Mouse (Mus musculus) neural tube, embryonic 11.5 days (tissue): ENCODE measurements around the gene Gng4. TPM values are rescaled to one million over a fixed set of nuclear protein-coding genes. Genes with fewer than 3 reads are reported as not detected.
"Not testable (repeated sequence)": the region's sequence is repeated elsewhere in the genome, so short reads cannot be mapped to it uniquely, and the experiment has no call there.

ENCODE experiments used
- ATAC-seq: fragments of 200-750 bp; cut with Nextera tagmentation; 2 replicates; pipeline ENCODE4 v1.8.0; 2017; ENCODE audit warnings: moderate number of reproducible peaks, mild to moderate bottlenecking, moderate TSS enrichment, moderate library complexity; ENCODE audit not compliant: insufficient read depth, low FRiP score, low TSS enrichment
- DNase-seq: peaks from one replicate; pipeline ENCODE4 v3.0.0-alpha.2; 2015; ENCODE audit warnings: low spot score
- H3K27ac ChIP-seq: fragments of 300-500 bp; sonication (generic); 2 replicates; pipeline ENCODE4 v1.5.1; 2014; ENCODE audit warnings: low read depth, mild to moderate bottlenecking, low read length
- H3K27me3 ChIP-seq: fragments of 300-500 bp; sonication (generic); 2 replicates; pipeline ENCODE4 v1.6.1; 2014; ENCODE audit warnings: mild to moderate bottlenecking, low read length, mixed read lengths; ENCODE audit not compliant: control insufficient read depth, insufficient read depth
- H3K36me3 ChIP-seq: fragments of 300-500 bp; sonication (generic); 2 replicates; pipeline ENCODE4 v1.6.1; 2014; ENCODE audit warnings: mild to moderate bottlenecking, low read length, moderate library complexity, mixed read lengths; ENCODE audit not compliant: control insufficient read depth, insufficient read depth
- H3K4me1 ChIP-seq: fragments of 300-500 bp; sonication (generic); 2 replicates; pipeline ENCODE4 v1.6.1; 2014; ENCODE audit warnings: low read length, mixed read lengths; ENCODE audit not compliant: control insufficient read depth, insufficient read depth
- H3K4me2 ChIP-seq: fragments of 300-500 bp; sonication (generic); 2 replicates; pipeline ENCODE4 v1.6.1; 2014; ENCODE audit warnings: low read depth, mild to moderate bottlenecking, moderate library complexity
- H3K4me3 ChIP-seq: fragments of 300-500 bp; sonication (generic); 2 replicates; pipeline ENCODE4 v1.5.1; 2014; ENCODE audit warnings: low read depth, low read length
- H3K9ac ChIP-seq: fragments of 300-500 bp; sonication (generic); 2 replicates; pipeline ENCODE4 v1.6.1; 2014; ENCODE audit warnings: mild to moderate bottlenecking, low read length
- H3K9me3 ChIP-seq: fragments of 300-500 bp; sonication (generic); 2 replicates; pipeline ENCODE4 v1.6.1; 2016; ENCODE audit warnings: low read length; ENCODE audit not compliant: control insufficient read depth
- WGBS: fragments of 180-500 bp; shearing (Covaris S2); extraction: QIAGEN DNeasy Blood & Tissue Kit; methylation state at CpG from one replicate; pipeline ENCODE4 v1.1.7; 2014; 5-methylcytosine and 5-hydroxymethylcytosine counted together
- polyA plus RNA-seq: library from polyadenylated mRNA; unstranded; fragments of >200 nt; fragmentation: Nextera tagmentation; extraction: Ambion mirVana; gene quantifications from 2 replicates; pipeline ENCODE4 v1.2.1, GENCODE M21; 2014

Gng4 gene
- polyA plus RNA-seq, 1 experiment from 2014 or later = 3.2 TPM

DNA sequence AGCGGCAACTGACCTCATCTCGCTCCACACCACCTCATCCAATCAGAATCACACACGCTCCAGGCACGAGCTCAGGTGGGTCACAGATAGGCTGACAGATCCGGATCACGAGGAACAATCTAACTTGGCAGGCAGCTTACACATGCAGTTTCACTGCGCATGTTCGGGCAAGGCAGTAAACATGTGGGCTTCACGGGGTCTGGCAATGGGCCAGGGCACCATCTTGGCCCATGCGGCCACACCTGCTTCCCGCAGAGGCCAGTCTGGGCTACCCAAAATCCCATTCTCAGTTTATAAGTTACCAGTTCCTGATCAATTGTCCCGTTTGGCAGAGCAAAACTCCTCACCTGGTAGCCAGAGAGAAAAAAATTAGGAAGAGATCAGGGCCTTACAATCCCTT, 14.0 kb downstream of the Gng4 start:
- H3K9ac ChIP-seq, DNase-seq, H3K4me3 ChIP-seq, H3K27me3 ChIP-seq, H3K36me3 ChIP-seq, H3K9me3 ChIP-seq, ATAC-seq, H3K4me1 ChIP-seq, H3K27ac ChIP-seq, H3K4me2 ChIP-seq: not testable (repeated sequence)
- 94% methylated on average over 12 of the region's 12 CpGs for WGBS

- WGBS = 88% methylated on average over 8 of the region's 8 CpGs
- H3K4me1 ChIP-seq = no peaks in the 10 kb centered on the region
- no peaks in the 10 kb centered on the region for H3K27me3 ChIP-seq
- ATAC-seq (no peak), DNase-seq (no peak)
- no peak overlapping the region for H3K27ac ChIP-seq
- no peak overlapping the region for H3K4me2 ChIP-seq
- no peaks in the 10 kb centered on the region for H3K36me3 ChIP-seq
- no peak overlapping the region for H3K9ac ChIP-seq
- no peak overlapping the region for H3K4me3 ChIP-seq
- H3K9me3 ChIP-seq = no peaks in the 10 kb centered on the region
Observed at GRCm38 (mm10) chr13:13798775-13799174, 14.9 kb downstream of the Gng4 start.

DNA sequence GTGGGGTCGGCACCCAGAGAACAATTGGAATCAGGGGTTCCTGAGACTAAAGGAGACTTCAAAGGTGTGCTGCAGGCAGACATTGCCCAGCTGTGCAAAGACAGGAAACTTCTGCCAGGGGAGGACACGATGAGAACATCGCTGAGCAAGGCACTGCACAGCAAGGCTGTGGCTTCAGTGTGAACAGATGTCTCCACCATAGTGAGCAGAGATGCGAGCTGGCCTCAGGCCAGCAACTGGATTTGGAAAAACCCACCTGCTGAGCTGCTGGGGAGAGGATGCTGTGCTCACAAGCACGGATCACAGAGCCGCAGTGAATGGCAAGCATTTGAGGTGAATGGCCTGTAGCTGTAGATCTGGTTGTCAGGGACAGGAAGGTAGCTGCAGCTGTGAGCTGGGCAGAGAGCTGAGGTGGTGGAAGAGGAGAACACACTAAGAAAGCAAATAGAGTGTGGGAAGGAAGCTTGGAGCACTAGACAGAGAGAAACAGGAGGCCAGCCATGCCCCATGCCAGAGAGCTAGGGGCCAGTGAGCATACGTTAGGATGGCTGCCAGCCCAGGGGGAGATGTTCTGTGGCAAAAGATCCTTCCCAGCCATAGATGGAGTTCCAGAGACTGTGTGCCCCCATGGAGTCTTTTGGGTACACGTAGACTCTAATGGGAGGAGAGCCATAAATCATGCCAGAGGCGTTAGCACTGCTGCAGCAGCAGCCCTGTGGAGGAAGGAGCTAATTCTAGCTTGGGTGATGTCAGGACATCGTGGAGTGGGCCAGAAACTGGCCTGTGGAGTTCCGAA, 24.7 kb downstream of the Gng4 start:
- Histone ChIP-seq H3K4me3 (no peak overlapping the region), H3K4me1 (no peaks in the 10 kb centered on the region; the same call in 1 of the 2 replicates), H3K36me3 (no peaks in the 10 kb centered on the region), H3K27ac (no peak overlapping the region), H3K9ac (no peak overlapping the region), H3K27me3 (no peaks in the 10 kb centered on the region), H3K9me3 (no peaks in the 10 kb centered on the region), H3K4me2 (no peak overlapping the region)
- DNase-seq = peak; percentile 38
- 20% methylated on average over 11 of the region's 11 CpGs for WGBS
- 0 out of 2 replicates have a peak, but pooled peaks have one; percentile 38 for ATAC-seq

DNA sequence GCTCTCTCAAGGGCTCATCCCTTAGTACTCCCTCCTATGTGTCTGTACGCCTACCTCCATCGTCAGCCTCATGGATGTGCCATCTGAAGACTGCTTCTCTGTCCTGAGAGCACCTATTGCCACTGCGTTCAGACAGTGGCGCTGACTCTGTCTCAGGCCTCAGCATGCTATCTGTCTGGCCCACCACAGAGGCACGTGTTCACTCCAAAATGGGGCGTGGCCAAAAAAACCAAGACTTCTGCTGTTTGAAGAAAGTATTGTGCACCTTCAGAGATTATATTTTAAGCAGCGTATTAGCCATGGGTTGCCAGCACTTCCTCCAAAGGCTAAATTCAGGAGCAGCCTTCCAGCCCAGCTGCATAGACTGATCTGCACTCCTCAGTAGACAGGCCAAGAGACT, 27.0 kb downstream of the Gng4 start:
- 81% methylated on average over 7 of the region's 7 CpGs for WGBS
- no peak overlapping the region for H3K4me2 ChIP-seq
- no peak for ATAC-seq

DNA sequence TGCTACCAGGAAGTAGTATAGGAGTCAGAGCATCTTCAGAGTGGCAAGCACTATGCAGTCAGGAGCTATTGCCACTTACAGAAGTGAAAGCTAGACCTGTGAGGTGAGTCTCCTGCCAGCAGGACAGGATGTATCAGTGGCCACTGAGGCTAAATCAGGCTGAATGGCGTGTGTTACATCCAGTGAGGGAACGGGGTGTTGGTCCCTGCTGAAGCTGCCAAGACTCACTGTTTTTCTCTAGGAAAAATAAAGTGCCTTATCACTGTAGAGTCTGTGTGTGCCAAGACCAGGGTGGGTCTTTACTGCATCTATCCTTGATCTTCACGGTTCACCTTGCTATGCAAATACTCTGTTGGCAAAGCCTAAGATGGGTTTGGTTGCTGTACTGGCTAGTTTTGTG, 34.8 kb downstream of the Gng4 start:
- Histone ChIP-seq H3K27ac (no peak overlapping the region), H3K9ac (no peak overlapping the region), H3K27me3 (no peaks in the 10 kb centered on the region), H3K4me2 (no peak overlapping the region), H3K4me1 (no peaks in the 10 kb centered on the region), H3K9me3 (no peaks in the 10 kb centered on the region), H3K36me3 (no peaks in the 10 kb centered on the region), H3K4me3 (no peak overlapping the region)
- DNase-seq (no peak), ATAC-seq (no peak)
- 90% methylated on average over 3 of the region's 3 CpGs for WGBS

More for the DNA sequence above, 27.0 kb downstream of the Gng4 start:
- no peaks in the 10 kb centered on the region for H3K9me3 ChIP-seq
- H3K27me3 ChIP-seq = no peaks in the 10 kb centered on the region
- no peak for DNase-seq
- no peak overlapping the region for H3K27ac ChIP-seq
- no peaks in the 10 kb centered on the region for H3K36me3 ChIP-seq
- H3K4me3 ChIP-seq = no peak overlapping the region
- no peaks in the 10 kb centered on the region; the same call in 1 of the 2 replicates for H3K4me1 ChIP-seq
- no peak overlapping the region for H3K9ac ChIP-seq

- WGBS = 82% methylated on average over 7 of the region's 7 CpGs
- Histone ChIP-seq H3K27ac (no peak overlapping the region), H3K9me3 (no peaks in the 10 kb centered on the region), H3K36me3 (no peaks in the 10 kb centered on the region), H3K27me3 (no peaks in the 10 kb centered on the region), H3K4me1 (no peaks in the 10 kb centered on the region), H3K4me3 (no peak overlapping the region), H3K4me2 (no peak overlapping the region), H3K9ac (no peak overlapping the region)
- DNase-seq (no peak), ATAC-seq (no peak)
Observed at GRCm38 (mm10) chr13:13820234-13821123, 36.6 kb downstream of the Gng4 start.

- Histone ChIP-seq H3K4me1 (no peaks in the 10 kb centered on the region), H3K9me3 (no peaks in the 10 kb centered on the region), H3K4me2 (no peak overlapping the region), H3K27me3 (no peaks in the 10 kb centered on the region), H3K27ac (no peak overlapping the region), H3K4me3 (no peak overlapping the region), H3K36me3 (no peaks in the 10 kb centered on the region), H3K9ac (no peak overlapping the region)
- WGBS = 95% methylated on average over 7 of the region's 7 CpGs
- DNase-seq (no peak), ATAC-seq (no peak)
Observed at GRCm38 (mm10) chr13:13824946-13825345, 41.1 kb downstream of the Gng4 start.

GRCm38 (mm10) chr13:13826533-13826932, 42.7 kb downstream of the Gng4 start:
- Histone ChIP-seq H3K4me1 (no peaks in the 10 kb centered on the region), H3K9ac (no peak overlapping the region), H3K9me3 (no peaks in the 10 kb centered on the region), H3K36me3 (no peaks in the 10 kb centered on the region), H3K27ac (no peak overlapping the region), H3K27me3 (no peaks in the 10 kb centered on the region), H3K4me3 (no peak overlapping the region), H3K4me2 (no peak overlapping the region)
- DNase-seq (no peak), ATAC-seq (no peak)
- 84% methylated on average over 6 of the region's 6 CpGs for WGBS
